Mouse (Mus musculus) ES-CJ7 (cell line): ENCODE measurements around the gene Tex12.
A peak's percentile ranks its signal among the peaks of the same experiment; 100 is the strongest.

Source experiments
- DNase-seq: peaks from one replicate; pipeline ENCODE4 v3.0.0; 2011; ENCODE audit warnings: low read depth, low spot score

Tex12 gene

DNA sequence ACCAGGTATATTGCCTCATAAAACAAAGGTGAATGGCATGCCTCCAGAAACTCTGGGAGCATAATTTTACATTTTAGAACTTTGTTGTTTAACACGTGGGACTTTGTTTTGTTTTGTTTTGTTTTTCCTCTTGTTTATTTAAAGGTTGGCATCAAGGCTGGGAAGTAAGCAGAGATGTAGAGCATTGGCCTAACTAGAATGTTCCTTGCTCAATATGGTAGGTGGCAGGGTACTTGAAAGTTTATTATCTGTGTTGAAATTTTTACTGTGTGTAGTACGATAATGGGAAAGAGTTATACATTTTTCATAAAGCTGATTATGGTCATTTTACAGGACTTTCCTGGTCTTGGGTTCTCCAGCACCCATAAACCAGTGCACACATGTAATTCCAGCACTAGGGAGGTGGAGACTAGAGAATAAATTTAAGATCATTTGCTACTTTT is 814 bp upstream of the Tex12 start:
- no peak for DNase-seq

DNA sequence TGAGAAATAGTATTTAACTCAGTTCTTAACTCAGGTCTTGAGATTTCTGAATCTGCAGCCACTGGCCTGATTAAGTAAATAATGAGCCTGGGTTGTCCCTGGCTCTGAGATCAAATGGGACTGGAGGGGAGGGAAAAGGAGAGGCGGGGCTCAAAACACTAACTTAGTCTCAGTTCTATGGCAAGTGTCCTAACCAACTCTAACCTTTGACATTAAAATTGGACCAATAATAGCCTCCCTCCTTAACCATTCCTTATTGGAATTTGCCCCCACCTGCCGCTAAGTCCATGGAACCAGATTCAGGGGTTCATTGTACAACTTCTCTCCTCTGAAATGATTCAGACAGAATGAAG is 6.1 kb downstream of the Tex12 start, which contains the start of gene Bco2:
TSS of gene Bco2 (minus strand) at position 88 of the 353 bp plus-strand sequence.
- peak; percentile 24 for DNase-seq

DNA sequence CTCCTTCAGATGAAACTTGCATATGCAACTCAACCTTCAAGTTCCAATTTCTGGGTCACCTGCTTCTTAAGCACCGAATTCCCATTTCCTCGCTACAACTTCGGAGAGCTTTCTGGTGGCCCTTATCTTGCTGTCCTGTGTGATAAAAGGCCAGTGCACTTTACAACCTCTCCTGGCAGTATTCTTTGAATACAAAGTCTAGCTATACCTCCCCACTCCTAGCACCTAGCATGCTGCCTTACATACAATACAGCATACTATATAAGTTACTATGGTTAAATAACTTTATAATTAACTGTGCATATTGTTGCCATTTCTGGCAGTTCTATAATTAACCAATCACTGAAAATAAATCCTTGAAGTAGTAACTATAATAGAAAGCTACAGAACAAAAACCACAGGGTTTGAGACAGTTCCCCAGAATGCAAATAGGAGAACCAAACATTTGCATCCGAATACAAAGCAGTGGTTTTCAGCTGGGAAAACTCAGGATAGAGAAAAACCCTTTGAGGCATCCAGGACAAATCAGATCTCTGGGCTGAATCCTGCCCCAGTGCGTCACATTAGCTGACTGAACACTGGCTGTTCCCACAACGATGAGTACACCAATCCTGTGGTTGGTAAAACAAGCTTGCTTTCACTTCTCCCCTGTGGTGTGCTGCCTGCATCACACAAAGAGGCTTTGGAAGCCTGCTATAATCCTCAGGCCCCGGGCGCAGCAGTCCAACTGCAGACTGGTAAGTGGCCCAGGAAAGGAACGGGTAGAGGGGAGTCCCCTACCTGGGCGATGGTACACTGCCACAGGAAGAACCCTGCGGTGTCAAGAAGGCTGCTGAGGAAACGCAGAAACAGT is 6.7 kb downstream of the Tex12 start, which contains the start of gene Il18:
TSS of gene Il18 (plus strand) at position 587 of the 853 bp plus-strand sequence.
- peak; percentile 61 for DNase-seq

DNA sequence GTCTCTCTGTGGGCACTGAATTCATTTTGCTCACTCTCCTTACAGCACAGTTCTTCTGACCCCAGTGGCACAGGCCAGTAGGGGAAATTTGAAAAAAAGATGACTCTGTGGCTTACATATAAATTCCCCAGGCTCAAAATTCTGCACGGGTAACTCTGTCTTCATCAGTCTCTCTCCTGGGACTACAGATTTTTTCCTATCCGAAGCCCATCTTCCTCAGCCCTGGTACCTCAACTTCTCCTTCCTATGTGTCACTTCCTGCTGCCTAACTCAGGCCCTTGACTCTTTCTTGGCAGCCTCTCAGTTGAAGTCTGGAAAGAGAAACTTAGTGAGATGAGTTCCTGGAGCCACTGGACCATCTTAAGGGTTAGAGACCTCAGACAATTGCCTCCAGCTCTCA is 7.6 kb downstream of the Tex12 start:
- DNase-seq = no peak

DNA sequence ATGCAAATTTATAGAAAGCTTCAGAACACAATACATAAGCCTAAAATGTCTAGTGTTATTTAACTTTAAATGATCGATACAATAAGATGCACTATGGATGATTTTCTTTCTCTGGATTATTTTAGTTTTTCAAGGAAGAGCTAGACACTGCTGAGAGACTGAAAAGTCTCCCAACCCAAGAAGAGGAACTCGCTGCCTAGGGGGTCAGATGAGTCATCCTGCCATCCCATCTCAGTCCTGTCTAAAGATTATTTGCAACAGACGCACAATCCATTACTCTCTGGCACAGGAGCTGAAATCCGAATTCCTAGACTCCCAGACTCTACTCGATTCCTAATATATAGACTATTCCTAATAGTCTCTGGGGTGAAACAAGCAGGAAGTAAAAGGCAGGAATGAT is 8.9 kb downstream of the Tex12 start:
- no peak for DNase-seq

DNA sequence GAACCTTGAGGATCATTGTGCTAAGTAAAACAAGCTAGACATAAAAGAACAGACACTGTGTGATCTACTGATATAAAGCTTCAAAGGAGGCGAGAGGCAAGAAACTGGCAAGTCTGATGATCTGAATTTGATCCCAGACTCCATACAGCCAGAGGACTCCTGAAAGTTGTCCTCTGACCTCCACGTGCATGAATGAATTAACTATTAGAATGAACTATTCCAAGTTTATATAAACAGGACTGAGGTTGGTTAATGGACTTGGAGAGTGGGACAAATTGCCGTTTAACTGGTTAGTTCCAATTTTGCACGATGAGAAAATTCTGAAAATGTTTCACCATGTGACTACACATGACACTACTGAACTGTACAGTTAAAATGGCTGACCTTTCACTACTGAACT is 12.2 kb downstream of the Tex12 start:
- no peak for DNase-seq

DNA sequence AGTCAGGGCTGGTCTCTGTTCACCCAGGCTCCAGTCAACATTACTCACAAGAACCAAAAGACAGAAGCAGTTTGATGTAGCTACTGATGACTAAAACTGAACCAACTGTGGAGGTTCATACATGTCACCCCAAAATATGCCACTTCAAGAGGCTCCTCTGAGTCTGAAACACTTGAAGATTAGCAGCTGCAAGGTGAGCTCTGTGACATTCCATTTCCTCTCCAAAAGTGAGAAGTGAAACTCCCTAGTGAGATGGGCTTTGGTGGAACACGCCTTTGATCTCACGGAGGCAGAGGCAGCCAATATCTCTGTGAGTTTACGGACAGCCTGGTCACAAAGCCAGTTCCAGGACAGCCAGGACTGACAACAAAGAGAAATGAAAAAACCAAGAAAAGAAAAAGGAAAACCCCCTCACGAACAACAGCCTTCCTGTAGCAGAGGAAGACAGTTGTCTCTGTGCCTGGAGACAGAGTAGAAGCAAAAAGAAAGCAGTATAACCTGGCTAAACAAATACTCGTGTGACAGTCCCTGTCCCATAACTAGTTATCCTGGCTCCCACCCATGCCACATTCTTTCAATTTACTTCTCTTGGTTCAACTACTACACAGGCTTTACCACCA is 13.2 kb downstream of the Tex12 start:
- no peak for DNase-seq

DNA sequence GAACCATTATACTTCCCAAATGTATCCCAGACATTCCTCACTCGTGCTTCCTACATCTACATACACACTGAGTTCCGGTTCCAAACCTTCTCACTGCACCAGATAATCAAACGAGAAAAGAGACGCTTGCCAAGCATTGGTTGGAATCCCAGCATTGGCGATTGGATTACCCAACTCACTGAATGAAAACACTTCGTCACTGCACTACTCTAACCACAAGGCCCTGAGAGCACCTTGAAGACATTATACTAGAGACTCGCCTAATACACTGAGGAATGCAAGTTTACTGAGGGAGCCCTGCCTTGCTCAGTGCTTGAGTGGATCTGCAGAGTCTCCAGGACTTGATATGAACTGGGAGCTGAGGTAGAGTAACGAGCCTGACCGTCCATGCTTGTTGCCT is 18.7 kb downstream of the Tex12 start:
- DNase-seq = no peak

DNA sequence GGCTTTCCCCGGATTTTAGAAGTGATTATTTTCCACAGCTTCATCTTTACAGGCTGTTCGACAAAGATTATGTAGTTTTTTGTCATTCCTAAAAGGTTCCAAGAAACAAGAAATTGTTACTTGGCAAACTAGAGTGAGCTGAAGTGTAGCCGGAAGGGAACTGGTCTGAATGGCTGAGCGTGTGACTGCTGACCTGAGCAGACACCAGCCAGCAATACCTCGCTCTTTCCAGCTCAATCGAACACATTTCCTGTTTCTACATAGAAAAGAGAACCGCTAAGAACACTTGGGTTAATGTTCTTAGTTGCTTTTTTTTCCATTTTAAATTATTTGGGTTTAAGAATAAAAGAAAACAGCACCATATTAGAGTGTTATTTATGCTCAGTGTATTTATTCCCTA is 21.0 kb downstream of the Tex12 start:
- DNase-seq = no peak

DNA sequence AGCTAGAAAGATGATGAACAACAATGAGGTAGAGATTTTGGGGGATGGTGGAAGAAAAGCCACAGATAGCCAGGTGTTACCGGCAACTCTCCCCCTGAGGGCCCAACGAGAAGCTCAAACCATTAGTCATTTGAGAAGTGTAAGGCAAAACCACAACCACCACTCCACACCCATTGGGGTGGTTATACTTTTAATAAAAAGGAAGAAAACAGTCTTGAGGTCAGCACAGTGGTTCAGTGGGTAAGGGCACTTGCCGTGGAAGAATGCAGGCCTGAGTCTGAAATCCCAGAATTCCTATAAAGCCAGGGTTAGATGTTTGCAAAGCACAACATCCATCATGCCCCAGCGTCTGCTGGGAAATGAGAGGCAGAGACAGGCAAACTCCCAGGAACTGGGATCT is 23.8 kb downstream of the Tex12 start:
- DNase-seq = no peak

DNA sequence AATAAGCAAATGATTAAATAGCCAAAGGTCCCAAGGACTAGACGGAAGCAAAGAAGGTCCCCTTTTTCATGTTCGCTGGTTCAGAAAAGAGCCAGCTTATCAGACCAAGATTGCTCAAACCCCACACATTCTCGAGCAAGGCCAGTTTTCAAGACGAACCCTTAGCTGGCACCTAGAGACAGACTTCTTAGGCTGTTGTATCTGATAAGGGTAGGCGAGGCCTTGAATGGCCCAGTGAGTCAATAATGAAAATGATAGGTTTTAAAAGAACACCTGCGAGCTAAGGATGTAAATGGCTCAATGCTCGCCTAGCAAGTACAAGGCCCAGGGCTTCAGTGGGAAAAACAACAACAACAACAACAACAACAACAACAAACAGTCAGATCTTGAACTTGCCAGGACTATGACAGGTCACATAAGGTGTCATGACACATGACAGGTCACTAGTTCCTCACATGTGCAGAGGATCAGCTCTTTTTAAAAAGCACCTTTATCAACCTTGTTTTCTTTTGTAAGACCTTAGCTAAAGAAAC is 24.5 kb downstream of the Tex12 start:
- no peak for DNase-seq

DNA sequence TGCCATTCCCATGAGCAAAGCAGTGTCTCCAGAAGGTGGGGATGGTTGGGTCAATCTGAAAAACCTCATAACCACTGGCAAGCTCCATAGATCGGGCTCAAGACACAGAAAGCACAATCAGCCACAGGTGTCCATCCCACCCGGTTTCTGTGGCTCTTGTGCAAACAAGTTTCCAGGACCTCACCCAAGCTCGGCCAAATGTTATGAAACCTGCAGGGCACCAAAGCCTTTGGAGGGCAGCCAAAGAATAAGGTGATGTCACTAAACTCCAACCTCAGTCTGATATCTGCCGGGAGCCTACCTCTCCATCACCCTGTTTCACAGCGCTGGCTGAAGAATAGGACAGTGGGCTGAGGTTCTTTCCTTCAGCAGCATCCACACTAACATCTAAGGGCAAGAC is 25.2 kb downstream of the Tex12 start:
- DNase-seq = no peak

DNA sequence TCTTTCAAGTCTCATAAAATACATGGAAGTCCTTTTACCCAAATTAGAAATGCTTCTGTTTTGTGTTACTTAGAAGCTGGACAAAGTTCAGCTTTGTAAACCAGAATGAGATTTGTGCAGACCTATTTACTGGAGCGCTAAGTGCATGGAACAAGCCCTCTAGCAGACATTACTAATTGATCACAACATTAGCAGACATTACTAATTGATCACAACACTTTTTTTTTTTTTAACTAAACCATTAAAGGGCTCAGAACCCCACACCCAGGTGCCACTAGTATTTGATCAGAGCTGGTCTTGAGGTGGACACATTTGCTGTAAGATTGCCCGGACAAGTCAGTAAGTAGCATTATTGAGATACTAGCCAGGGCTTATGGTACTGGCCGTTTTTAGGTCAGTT is 27.3 kb downstream of the Tex12 start:
- peak; percentile 17 for DNase-seq

DNA sequence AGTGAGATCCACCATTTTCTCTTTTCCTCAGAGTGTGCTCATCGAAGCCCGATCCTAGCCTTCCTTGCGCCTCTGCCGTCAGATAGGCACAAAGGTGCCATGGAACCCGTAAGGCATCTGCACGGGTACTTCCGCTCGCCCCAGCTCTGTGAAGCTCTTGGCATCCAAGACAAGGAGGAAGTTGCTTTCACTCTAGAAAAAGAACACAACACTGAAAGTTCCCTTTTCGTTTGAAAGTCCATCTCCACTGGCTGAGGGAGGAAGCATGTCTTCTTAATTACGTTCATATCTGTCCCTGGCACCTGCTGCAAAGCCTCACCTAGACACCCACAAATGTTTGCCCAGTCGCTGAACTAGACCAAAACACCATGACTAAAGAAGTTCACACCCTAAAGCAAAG is 27.8 kb downstream of the Tex12 start:
- no peak for DNase-seq

DNA sequence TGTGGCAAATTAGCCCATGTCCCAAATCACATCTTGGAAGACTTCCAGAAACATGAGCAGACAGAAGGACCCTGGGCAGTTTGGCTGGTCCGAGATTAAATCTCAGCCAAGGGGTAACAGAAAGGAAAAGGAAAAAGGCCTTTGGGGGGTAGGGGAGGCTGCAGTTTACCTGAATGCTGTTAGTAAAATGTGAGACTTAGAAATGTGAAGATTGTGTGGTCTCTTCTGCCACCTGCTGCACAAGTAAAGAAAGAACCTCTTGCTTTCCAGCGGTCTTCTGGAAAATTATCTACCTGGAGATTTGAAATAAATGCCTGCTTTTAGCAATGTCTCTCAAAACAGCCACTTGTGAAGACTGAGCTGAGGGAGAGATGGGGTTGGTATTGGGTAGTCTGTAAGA is 30.2 kb downstream of the Tex12 start:
- DNase-seq = peak; percentile 57

DNA sequence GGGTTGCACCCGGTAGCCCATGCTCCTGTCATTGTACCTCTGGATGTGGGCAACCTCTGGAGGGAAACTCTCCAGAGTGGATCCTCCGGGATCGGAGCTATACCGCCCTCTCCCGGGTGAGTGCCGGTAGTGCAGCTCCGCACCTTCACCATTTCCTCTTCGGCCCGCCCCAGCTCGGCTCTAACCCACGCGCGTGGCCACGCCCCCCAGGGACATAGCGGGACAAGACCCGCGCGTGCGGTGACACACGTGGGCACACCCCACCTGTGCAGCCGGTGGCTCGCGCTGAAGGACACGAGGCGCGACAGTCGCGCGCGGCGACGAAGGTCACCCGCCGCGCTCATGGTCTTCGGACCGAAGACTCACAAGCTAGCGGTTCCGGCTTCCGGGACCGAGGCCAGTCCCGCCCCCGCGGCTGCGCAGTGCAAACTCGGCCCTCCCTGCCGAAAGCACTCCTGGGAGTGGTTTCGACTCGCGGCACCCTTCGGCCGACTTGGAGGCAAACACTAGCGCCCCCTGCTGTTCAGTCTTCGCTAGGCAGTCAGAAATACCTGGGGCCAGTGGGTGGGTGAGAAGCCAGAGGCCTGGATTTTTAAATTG is 32.7 kb downstream of the Tex12 start, which contains the start of gene Pts:
TSS of gene Pts (minus strand) at position 432 of the 600 bp plus-strand sequence.
- DNase-seq = peak; percentile 95

DNA sequence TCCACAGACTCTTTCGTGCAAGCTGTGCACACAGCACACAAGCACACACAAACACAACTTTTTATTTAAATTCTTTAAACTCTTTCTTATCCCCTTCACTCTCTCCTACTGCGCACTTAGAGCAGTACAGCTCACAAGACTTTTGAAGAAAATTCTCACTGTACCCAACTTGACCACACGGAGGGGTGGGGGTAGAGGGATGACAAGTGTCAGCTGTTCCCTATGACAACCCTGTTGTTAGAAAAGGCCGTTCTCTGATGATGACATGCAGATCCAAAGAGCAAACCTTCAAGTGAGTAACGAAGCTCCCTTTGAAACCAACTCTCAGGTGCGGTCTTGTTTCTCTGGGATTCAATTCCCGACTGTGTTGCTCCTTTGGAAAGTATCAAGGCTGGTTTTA is 33.3 kb downstream of the Tex12 start:
- DNase-seq = no peak

DNA sequence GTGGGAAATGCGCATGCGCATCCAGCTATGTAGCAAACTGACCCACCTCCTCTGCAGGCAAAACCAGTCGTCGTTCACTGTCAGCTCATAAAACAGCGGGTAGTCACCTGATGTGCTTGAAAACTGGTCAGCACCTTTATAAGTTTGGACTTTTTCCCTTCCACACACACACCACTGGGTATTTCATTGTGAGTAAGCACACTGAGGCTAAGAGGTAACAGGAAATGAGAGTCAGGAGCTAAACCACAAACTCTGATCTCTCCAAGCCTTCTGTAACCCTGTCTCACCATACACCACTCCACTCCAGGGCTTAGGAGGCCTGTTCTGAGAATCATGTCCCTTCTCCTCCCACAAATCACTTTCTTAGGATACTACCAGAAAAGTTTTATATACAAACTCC is 35.5 kb downstream of the Tex12 start:
- DNase-seq = no peak

DNA sequence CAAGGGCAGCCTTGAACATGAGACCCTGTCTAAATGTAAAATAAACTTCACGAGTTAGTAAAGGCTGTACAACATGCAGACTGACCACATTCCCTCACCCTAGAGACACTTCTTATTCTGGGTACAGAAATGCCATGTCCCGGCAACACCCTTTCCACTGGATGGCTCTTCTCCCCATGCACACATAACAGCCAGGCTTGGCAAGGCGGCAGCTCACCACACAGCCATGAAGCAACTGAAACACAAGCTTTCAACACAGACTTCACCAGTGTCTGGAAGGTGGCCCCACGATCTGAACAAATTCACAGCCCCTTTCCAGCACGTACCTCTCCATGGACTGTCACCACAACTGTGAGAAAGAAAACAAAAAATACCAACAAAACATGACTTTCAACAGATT is 36.2 kb downstream of the Tex12 start:
- no peak for DNase-seq

DNA sequence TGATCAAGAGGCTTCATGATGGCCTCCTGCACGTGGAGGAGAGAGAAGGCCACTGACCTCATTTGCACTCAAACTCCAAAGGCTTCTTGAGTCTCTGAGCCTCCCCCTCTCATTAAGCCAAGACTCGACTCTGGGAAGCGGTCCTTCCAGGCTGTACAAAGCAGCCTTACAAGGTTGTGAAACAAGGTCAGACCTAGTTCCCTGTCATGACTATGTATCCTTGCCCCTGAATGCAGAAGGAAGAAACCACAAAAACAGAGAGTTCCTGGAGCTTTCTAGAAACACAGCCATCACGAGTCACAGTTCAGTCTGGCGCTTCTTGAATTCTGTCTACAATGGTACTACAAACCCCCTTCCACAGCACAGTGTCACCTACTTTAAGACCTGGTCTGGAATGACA is 38.6 kb downstream of the Tex12 start:
- no peak for DNase-seq

DNA sequence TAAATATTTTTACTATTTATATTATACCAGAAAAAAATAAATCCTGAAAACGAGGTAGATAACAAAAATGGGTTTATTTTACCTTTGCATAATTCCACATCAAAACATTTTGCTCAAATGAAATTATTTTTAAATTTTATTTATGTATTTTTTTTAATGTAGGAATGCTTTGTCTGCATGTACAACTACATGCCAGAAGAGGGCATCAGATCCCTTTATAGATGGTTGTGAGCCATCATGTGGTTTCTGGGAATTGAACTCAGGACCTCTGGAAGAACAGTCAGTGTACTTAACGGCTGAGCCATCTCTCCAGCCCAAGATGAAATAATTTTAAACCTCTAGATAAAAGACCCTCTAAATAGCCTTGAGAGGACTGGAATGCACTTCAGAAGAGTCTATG is 39.6 kb downstream of the Tex12 start:
- no peak for DNase-seq

DNA sequence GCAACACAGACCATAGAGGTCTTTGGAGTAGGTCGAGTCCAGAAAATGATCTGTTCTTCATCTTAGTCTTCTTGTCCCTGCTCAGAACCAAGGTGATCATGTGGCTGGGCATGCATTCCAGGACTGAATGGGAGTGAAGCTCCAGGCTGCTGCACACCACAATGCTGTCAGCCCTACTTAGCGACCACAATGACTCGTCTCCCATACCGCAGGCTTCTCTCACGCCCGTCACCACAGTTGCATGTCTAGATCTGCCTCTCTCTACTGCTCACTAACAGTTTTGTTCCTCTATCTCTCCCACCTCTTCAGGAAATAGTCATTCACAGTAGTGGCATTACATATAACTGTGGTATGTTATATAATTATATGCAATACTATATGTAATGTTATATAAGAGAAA is 40.4 kb downstream of the Tex12 start:
- no peak for DNase-seq
